33 mouse cellular contexts compared by ENCODE assay signal in the genomic region with DNA sequence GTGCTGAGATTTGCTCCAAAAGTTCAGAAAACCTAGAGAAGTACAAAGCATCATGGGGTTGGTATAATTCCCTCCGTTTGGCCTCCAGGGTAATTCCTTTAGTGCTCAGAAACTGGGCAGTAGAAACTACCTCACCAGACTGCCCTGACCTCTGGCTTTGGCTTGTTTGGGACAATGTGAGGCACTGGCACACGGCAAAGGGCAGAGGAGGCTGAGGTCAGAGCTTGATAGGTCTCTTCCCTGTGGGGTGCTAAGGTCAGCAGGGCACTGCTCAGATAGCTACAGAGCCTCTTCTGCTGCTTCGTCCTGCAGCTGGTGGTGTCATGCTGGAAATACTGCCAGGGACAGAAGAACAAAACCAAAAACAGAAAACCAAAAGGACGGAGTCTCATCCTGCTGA. TPM values are rescaled to one million over a fixed set of nuclear protein-coding genes. Genes with fewer than 3 reads are reported as not detected.
"Had no signal": no experiment of that assay in that cellular context is flagged by ENCODE, and none has a peak within 500 bp of the region (broad histone marks: within the 10 kb centered on the region; RNA-seq: fewer than 3 reads in every experiment).

No protein-coding gene starts in this region.

- H3K36me3 ChIP-seq: limb, embryonic 10.5 days; limb, embryonic 12.5 days; limb, embryonic 13.5 days; limb, embryonic 15.5 days; liver, embryonic 12.5 days; liver, embryonic 13.5 days; liver, embryonic 15.5 days; lung, embryonic 15.5 days; midbrain, embryonic 10.5 days; midbrain, embryonic 12.5 days; midbrain, embryonic 13.5 days; midbrain, embryonic 15.5 days; neural tube, embryonic 12.5 days had no signal

- DNase-seq: left cerebral cortex, postnatal 4 days; liver, embryonic 13.5 days; liver, postnatal 0 days; lung, adult 18-20 months; lung, adult 2 months; lung, embryonic 14.5 days; lung, postnatal 10 days; lung, postnatal 14 days; lung, postnatal 36 days; lung, postnatal 4 days; midbrain, embryonic 14.5 days had no signal

- H3K27me3 ChIP-seq: limb, embryonic 12.5 days; limb, embryonic 13.5 days; limb, embryonic 15.5 days; liver, embryonic 12.5 days; liver, embryonic 13.5 days; liver, embryonic 15.5 days; lung, embryonic 15.5 days; midbrain, embryonic 12.5 days; midbrain, embryonic 13.5 days; midbrain, embryonic 15.5 days; neural tube, embryonic 12.5 days had no signal

- H3K4me1 ChIP-seq: limb, embryonic 15.5 days; lung, embryonic 15.5 days had no signal

- H3K9ac ChIP-seq: limb, embryonic 12.5 days; limb, embryonic 13.5 days; limb, embryonic 15.5 days; liver, embryonic 12.5 days; liver, embryonic 13.5 days; liver, embryonic 14.5 days; liver, embryonic 15.5 days; liver, postnatal 0 days; lung, embryonic 14.5 days; lung, embryonic 15.5 days; midbrain, embryonic 12.5 days; midbrain, embryonic 13.5 days; midbrain, embryonic 15.5 days; neural tube, embryonic 12.5 days had no signal

- H3K27ac ChIP-seq: limb, embryonic 10.5 days; limb, embryonic 12.5 days; limb, embryonic 13.5 days; limb, embryonic 15.5 days; liver, embryonic 12.5 days; liver, embryonic 13.5 days; liver, embryonic 14.5 days; liver, embryonic 15.5 days; lung, embryonic 15.5 days; macrophage; midbrain, embryonic 10.5 days; midbrain, embryonic 12.5 days; midbrain, embryonic 13.5 days; midbrain, embryonic 15.5 days; neural tube, embryonic 12.5 days had no signal

- H3K4me3 ChIP-seq: limb, embryonic 10.5 days; limb, embryonic 12.5 days; limb, embryonic 13.5 days; limb, embryonic 15.5 days; liver, embryonic 12.5 days; liver, embryonic 13.5 days; liver, embryonic 15.5 days; lung, embryonic 15.5 days; megakaryocyte, embryonic 14.5 days; midbrain, embryonic 10.5 days; midbrain, embryonic 12.5 days; midbrain, embryonic 13.5 days; midbrain, embryonic 15.5 days; myocyte; neural tube, embryonic 12.5 days had no signal

RNA-seq across cellular contexts. Expression of a gene that starts 14.2 kb away (rescaled TPM):
- total RNA-seq: left cerebral cortex, postnatal 10 days; left cerebral cortex, postnatal 25 days; megakaryocyte progenitor cell, adult 5-6 weeks; megakaryocyte, adult 5-6 weeks; megakaryocyte-erythroid progenitor cell, adult 5-6 weeks; monocyte, adult 5-6 weeks had no signal
- polyA plus RNA-seq: macrophage had no signal
